Mouse (Mus musculus) layer of hippocampus, postnatal 36 days (tissue): ENCODE results near the gene Vkorc1. TPM values are rescaled to one million over a fixed set of nuclear protein-coding genes. Genes with fewer than 3 reads are reported as not detected.
A peak's percentile ranks its signal among the peaks of the same experiment; 100 is the strongest.

ENCODE experiments used
- DNase-seq, 2 experiments: peaks; one replicate each; pipeline ENCODE4 v3.0.0; 2022
- total RNA-seq, 2 experiments: library from RNA; stranded (reverse); gene quantifications; 2 replicates each; pipeline ENCODE4 v1.2.3; 2021

The Vkorc1 gene
- total RNA-seq, 2 experiments from 2014 or later = 24.0 to 25.0 TPM

GRCm38 (mm10) chr7:127876041-127876466 is 19.4 kb downstream of the Vkorc1 start, which contains the start of gene Zfp646:
TSS of gene Zfp646 (plus strand) at chr7:127876221.
- DNase-seq = peak; percentile 75 to 79

GRCm38 (mm10) chr7:127875627-127876001 is 19.8 kb downstream of the Vkorc1 start:
- peak; percentile 93 to 94 for DNase-seq

- DNase-seq = no peak
Measured at GRCm38 (mm10) chr7:127874812-127875626, 20.4 kb downstream of the Vkorc1 start.

- DNase-seq = no peak
Measured at GRCm38 (mm10) chr7:127870136-127870821, 25.1 kb downstream of the Vkorc1 start.

- DNase-seq = no peak
Measured at GRCm38 (mm10) chr7:127869149-127869810, 26.1 kb downstream of the Vkorc1 start.

GRCm38 (mm10) chr7:127867641-127868040 is 27.8 kb downstream of the Vkorc1 start:
- no peak for DNase-seq

- no peak for DNase-seq
Measured at GRCm38 (mm10) chr7:127866434-127866833, 29.0 kb downstream of the Vkorc1 start.

- no peak for DNase-seq
Measured at GRCm38 (mm10) chr7:127858258-127858657, 37.2 kb downstream of the Vkorc1 start.

- no peak for DNase-seq
Measured at GRCm38 (mm10) chr7:127850906-127851305, 44.5 kb downstream of the Vkorc1 start.

GRCm38 (mm10) chr7:127849973-127850875 is 45.2 kb downstream of the Vkorc1 start:
- no peak for DNase-seq

Other genes starting within 250 kb of the Vkorc1 start
- 10 to 100 TPM; 23.1 to 25.8 TPM for gene Bcl7c, start 186.7 kb downstream of the Vkorc1 start, total RNA-seq
- 1 to 10 TPM; 2.1 to 2.4 TPM for gene Ctf1, start 182.9 kb downstream of the Vkorc1 start, total RNA-seq
- not detected for gene Ctf2, start 163.5 kb downstream of the Vkorc1 start, total RNA-seq
- gene Fbxl19, start 151.1 kb downstream of the Vkorc1 start, total RNA-seq = 10 to 100 TPM; 63.5 to 65.2 TPM
- 10 to 100 TPM; 31.1 to 32.6 TPM for gene Orai3, start 125.8 kb downstream of the Vkorc1 start, total RNA-seq
- 10 to 100 TPM; 46.2 to 46.9 TPM for gene Setd1a, start 118.9 kb downstream of the Vkorc1 start, total RNA-seq
- gene Gm49388, start 110.0 kb downstream of the Vkorc1 start, total RNA-seq = 1 to 10 TPM; 2.4 to 2.9 TPM
- 1 to 10 TPM; 8.3 to 8.6 TPM for gene Hsd3b7, start 95.0 kb downstream of the Vkorc1 start, total RNA-seq
- gene Stx4a, start 71.3 kb downstream of the Vkorc1 start, total RNA-seq = 10 to 100 TPM; 64.3 to 64.7 TPM
- gene Stx1b, start 71.1 kb downstream of the Vkorc1 start, total RNA-seq = 100 to 1,000 TPM; 342 to 346 TPM
- 10 to 100 TPM; 33.2 to 36.3 TPM for gene Zfp646, start 19.4 kb downstream of the Vkorc1 start, total RNA-seq
- 10 to 100 TPM; 24.5 to 25.5 TPM for gene Zfp668, start 18.8 kb downstream of the Vkorc1 start, total RNA-seq
- gene Prss53, start 4.6 kb downstream of the Vkorc1 start, total RNA-seq = 1 to 10 TPM; 3.7 to 4.0 TPM
- not detected for gene Gm21974, start 163 bp downstream of the Vkorc1 start, total RNA-seq
- 10 to 100 TPM; 35.7 to 41.6 TPM for gene Bckdk, start 8.5 kb upstream of the Vkorc1 start, total RNA-seq
- 10 to 100 TPM; 33.8 to 36.2 TPM for gene Kat8, start 16.9 kb upstream of the Vkorc1 start, total RNA-seq
- under 1 TPM; 0.68 to 0.80 TPM for gene Prss8, start 34.5 kb upstream of the Vkorc1 start, total RNA-seq
- 10 to 100 TPM; 11.0 to 11.6 TPM for gene Prss36, start 51.1 kb upstream of the Vkorc1 start, total RNA-seq
- 100 to 1,000 TPM; 301 to 325 TPM for gene Fus, start 71.8 kb upstream of the Vkorc1 start, total RNA-seq
- gene Pycard, start 98.2 kb upstream of the Vkorc1 start, total RNA-seq = 1 to 10 TPM; 1.9 to 2.4 TPM
- under 1 TPM; 0.42 to 0.56 TPM for gene Trim72, start 108.3 kb upstream of the Vkorc1 start, total RNA-seq
- 10 to 100 TPM in 1 of 2 experiments, 1 to 10 TPM in 1; 9.1 to 12.0 TPM for gene Itgam, start 167.0 kb upstream of the Vkorc1 start, total RNA-seq
- not detected for gene Gm49368, start 167.1 kb upstream of the Vkorc1 start, total RNA-seq
- under 1 TPM; 0.12 to 0.33 TPM for gene Itgax, start 233.9 kb upstream of the Vkorc1 start, total RNA-seq